Mouse (Mus musculus): ENCODE data around the gene 1110032A03Rik. TPM values are rescaled to one million over a fixed set of nuclear protein-coding genes. Genes with fewer than 3 reads are reported as not detected.

Gene 1110032A03Rik
- total and polyA plus RNA-seq, 3 experiments: 29.4 to 63.4 (median 47.8) TPM

- DNase-seq: peak; percentile 56
These were observed 40.3 kb downstream of the 1110032A03Rik start for GRCm38 (mm10) chr9:50734989-50735388.

DNA sequence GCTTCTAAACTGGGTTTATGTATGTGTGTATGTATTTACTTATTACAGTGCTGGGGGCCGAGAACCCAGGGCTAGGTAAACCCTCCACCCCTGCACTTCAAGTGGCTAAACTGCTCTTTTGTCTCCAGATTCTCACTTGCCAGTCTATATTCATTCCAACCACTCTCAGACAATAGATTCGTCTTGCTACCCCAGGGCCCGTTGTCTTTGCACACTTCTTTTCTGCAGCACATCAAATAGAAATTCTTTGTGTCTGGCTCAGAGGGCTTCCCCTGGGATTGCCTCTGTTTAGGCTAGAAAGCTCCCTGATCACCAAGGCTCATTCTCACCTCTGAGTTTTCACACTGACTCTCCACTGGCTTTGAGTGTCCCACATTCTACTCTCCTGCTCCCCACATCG lies 42.8 kb downstream of the 1110032A03Rik start:
- no peak for DNase-seq

- DNase-seq: no peak
These were observed 45.7 kb downstream of the 1110032A03Rik start for GRCm38 (mm10) chr9:50729600-50729999.

- peak; percentile 81 for DNase-seq
These were observed 47.2 kb downstream of the 1110032A03Rik start for GRCm38 (mm10) chr9:50727925-50728651.

GRCm38 (mm10) chr9:50727171-50727924 lies 48.0 kb downstream of the 1110032A03Rik start:
- peak; percentile 44 for DNase-seq

- no peak for DNase-seq
These were observed 49.3 kb downstream of the 1110032A03Rik start for GRCm38 (mm10) chr9:50725921-50726590.

DNA sequence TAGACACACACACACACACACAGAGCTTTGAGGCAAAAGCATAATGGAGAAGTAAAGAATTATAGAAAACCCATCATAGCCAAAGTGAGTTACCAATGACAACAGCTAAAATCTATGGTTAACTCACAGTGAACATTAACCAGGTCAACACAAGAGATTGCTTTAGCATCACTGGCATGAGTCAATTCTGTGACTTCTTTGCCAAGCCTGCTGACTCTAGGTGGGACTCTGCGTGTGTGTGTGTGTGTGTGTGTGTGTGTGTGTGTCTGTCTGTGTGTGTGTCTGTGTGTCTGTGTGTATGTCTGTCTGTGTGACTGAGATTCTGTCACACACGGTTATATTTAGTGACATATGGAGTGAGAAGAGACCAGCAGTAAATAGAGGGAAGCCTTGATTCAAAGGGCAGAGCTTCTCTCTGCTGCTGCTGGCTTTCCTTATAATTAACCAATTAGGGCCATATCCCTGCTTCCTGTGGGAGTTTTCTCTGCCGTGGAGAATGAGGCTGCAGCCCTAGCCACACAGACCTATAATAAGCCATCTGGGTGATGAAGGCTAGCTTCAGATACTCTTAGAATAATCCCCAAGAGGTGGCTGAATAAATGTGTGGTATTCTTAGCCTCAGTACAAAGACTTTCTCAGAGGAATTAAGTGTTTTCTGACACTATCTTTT lies 50.5 kb downstream of the 1110032A03Rik start:
- DNase-seq: no peak

DNA sequence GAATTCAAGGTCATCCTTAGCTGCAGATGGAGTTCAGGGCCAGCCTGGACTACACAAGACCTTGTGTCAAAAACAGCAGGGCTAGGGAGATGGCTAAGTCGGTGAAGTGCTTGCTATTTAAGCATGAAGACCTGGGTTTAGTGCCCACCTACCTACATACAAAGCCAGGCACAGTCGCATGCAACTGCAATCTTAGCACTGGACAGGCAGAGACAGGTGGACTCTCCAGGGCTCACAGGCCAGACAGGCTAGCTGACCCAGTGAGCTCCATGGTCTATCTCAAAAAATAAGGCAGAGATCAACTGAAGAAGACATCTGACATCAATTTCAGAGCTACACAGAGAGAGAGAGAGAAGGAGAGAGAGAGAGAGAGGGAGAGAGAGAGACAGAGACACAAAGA lies 51.2 kb downstream of the 1110032A03Rik start:
- DNase-seq: no peak

DNA sequence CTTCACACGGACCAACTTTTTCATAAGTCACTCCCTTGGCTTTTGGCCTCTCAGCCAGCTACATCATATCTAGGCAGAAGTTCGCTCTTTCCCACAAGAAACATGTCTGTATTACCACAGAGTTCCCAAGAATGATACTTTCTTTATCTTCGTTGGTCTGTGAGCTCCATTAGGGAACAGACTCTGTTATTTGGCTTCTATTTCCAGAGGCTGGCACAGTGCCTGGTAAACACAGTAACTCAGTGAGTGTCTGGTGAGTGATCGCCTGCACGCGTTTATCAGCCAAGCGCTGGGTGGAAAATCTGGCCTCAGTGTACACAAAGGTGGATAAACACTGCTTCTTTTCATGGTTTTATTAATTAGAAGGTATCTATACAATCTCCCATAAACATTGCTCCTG lies 51.9 kb downstream of the 1110032A03Rik start:
- peak; percentile 84 for DNase-seq

GRCm38 (mm10) chr9:50722451-50722911 lies 52.8 kb downstream of the 1110032A03Rik start:
- no peak for DNase-seq

DNA sequence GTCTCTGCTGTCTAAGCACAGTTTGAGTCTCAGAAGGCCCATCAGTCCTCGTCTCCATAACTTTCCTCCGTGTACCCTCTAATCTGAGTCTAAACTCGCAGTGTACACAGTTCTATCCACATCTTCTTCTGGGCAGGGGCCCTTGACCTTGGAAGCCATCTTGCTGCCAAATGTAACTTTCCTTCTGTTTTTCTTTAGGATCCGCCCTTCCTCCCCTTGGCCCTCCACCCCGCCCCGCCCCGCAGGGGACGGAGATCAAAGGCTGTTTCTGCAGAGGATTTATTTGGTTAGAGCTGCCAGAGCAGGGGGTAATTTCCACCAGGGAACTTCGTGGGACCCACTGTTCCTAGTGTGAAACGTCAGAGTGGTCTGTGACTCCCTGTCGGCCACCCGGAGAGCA lies 54.3 kb downstream of the 1110032A03Rik start:
- peak; percentile 52 for DNase-seq

- no peak for DNase-seq
These were observed 56.4 kb downstream of the 1110032A03Rik start for GRCm38 (mm10) chr9:50718878-50719277.

DNA sequence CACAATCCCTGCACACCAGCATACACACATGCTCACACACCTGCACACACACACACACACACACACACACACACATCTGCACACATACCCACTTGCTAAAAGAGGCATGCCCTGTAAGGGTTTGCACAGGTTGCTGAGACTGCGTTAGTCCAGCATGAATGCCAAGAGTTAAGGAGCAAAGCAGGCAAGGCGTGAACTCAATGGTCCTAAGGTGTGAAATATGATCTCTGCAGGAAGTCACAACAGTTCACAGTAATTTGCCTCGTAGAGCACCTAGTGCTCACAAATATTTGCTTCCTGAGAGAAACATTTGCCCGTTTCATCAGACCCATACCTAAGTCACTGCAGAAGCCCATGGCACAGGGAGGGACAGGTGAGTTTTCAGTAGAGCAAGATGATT lies 61.1 kb downstream of the 1110032A03Rik start:
- no peak for DNase-seq

Other genes with a start within 250 kb of the 1110032A03Rik start
- gene Pts, start 246.8 kb downstream of the 1110032A03Rik start, total RNA-seq (2021): 10 to 100 TPM; 59.5 to 72.8 TPM
- 22.7 and 26.8 TPM in 2 replicates for gene Pts, start 246.8 kb downstream of the 1110032A03Rik start, polyA plus RNA-seq (2012; rRNA removed)
- gene Il18, start 220.7 kb downstream of the 1110032A03Rik start, total RNA-seq (2021): 1 to 10 TPM; 6.1 to 6.7 TPM
- 1.6 and 2.1 TPM in 2 replicates for gene Il18, start 220.7 kb downstream of the 1110032A03Rik start, polyA plus RNA-seq (2012; rRNA removed)
- gene Bco2, start 220.3 kb downstream of the 1110032A03Rik start, total RNA-seq (2021): 1 to 10 TPM; 4.5 to 5.0 TPM
- 0.10 and 0.16 TPM in 2 replicates for gene Bco2, start 220.3 kb downstream of the 1110032A03Rik start, polyA plus RNA-seq (2012; rRNA removed)
- gene Tex12, start 214.2 kb downstream of the 1110032A03Rik start, total RNA-seq (2021): not detected
- not detected in 2 replicates for gene Tex12, start 214.2 kb downstream of the 1110032A03Rik start, polyA plus RNA-seq (2012; rRNA removed)
- gene Sdhd, start 171.7 kb downstream of the 1110032A03Rik start, total RNA-seq (2021): 100 to 1,000 TPM; 249 to 334 TPM
- 248 and 267 TPM in 2 replicates for gene Sdhd, start 171.7 kb downstream of the 1110032A03Rik start, polyA plus RNA-seq (2012; rRNA removed)
- 100 to 1,000 TPM; 213 to 216 TPM for gene Timm8b, start 171.6 kb downstream of the 1110032A03Rik start, total RNA-seq (2021)
- 33.0 and 58.2 TPM in 2 replicates for gene Timm8b, start 171.6 kb downstream of the 1110032A03Rik start, polyA plus RNA-seq (2012; rRNA removed)
- gene Pih1d2, start 158.2 kb downstream of the 1110032A03Rik start, total RNA-seq (2021): 1 to 10 TPM; 1.2 to 3.4 TPM
- gene Pih1d2, start 158.2 kb downstream of the 1110032A03Rik start, polyA plus RNA-seq (2012; rRNA removed): 0.26 and 0.38 TPM in 2 replicates
- 10 to 100 TPM; 20.9 to 26.8 TPM for gene Nkapd1, start 158.1 kb downstream of the 1110032A03Rik start, total RNA-seq (2021)
- gene Nkapd1, start 158.1 kb downstream of the 1110032A03Rik start, polyA plus RNA-seq (2012; rRNA removed): 6.8 and 7.3 TPM in 2 replicates
- gene Dlat, start 115.7 kb downstream of the 1110032A03Rik start, total RNA-seq (2021): 100 to 1,000 TPM; 152 to 160 TPM
- 30.1 and 32.5 TPM in 2 replicates for gene Dlat, start 115.7 kb downstream of the 1110032A03Rik start, polyA plus RNA-seq (2012; rRNA removed)
- 1 to 10 TPM; 5.2 to 8.9 TPM for gene Dixdc1, start 36.0 kb downstream of the 1110032A03Rik start, total RNA-seq (2021)
- 1.7 and 1.8 TPM in 2 replicates for gene Dixdc1, start 36.0 kb downstream of the 1110032A03Rik start, polyA plus RNA-seq (2012; rRNA removed)
- gene 2310030G06Rik, start 29.0 kb downstream of the 1110032A03Rik start, total RNA-seq (2021): 1 to 10 TPM; 4.3 to 6.1 TPM
- gene 2310030G06Rik, start 29.0 kb downstream of the 1110032A03Rik start, polyA plus RNA-seq (2012; rRNA removed): 1.5 and 1.7 TPM in 2 replicates
- 10 to 100 TPM; 28.6 to 46.1 TPM for gene Cryab, start 24.2 kb downstream of the 1110032A03Rik start, total RNA-seq (2021)
- gene Cryab, start 24.2 kb downstream of the 1110032A03Rik start, polyA plus RNA-seq (2012; rRNA removed): 67.3 and 78.0 TPM in 2 replicates
- 1 to 10 TPM; 1.2 to 3.6 TPM for gene Hspb2, start 23.2 kb downstream of the 1110032A03Rik start, total RNA-seq (2021)
- 9.2 and 10.2 TPM in 2 replicates for gene Hspb2, start 23.2 kb downstream of the 1110032A03Rik start, polyA plus RNA-seq (2012; rRNA removed)
- 1 to 10 TPM; 5.7 to 5.8 TPM for gene Fdxacb1, start 7.3 kb downstream of the 1110032A03Rik start, total RNA-seq (2021)
- 2.1 and 2.7 TPM in 2 replicates for gene Fdxacb1, start 7.3 kb downstream of the 1110032A03Rik start, polyA plus RNA-seq (2012; rRNA removed)
- gene Alg9, start 501 bp downstream of the 1110032A03Rik start, total RNA-seq (2021): 10 to 100 TPM; 27.1 to 27.8 TPM
- 17.6 and 26.8 TPM in 2 replicates for gene Alg9, start 501 bp downstream of the 1110032A03Rik start, polyA plus RNA-seq (2012; rRNA removed)
- 10 to 100 TPM; 38.4 to 44.4 TPM for gene Ppp2r1b, start 69.8 kb upstream of the 1110032A03Rik start, total RNA-seq (2021)
- gene Ppp2r1b, start 69.8 kb upstream of the 1110032A03Rik start, polyA plus RNA-seq (2012; rRNA removed): 6.4 and 8.2 TPM in 2 replicates
- 100 to 1,000 TPM; 107 to 108 TPM for gene Sik2, start 233.6 kb upstream of the 1110032A03Rik start, total RNA-seq (2021)
- 81.4 and 146 TPM in 2 replicates for gene Sik2, start 233.6 kb upstream of the 1110032A03Rik start, polyA plus RNA-seq (2012; rRNA removed)

All from adrenal gland, adult 2 months (tissue).